ENCODE assay signal across 19 mouse cellular contexts in the genomic region with DNA sequence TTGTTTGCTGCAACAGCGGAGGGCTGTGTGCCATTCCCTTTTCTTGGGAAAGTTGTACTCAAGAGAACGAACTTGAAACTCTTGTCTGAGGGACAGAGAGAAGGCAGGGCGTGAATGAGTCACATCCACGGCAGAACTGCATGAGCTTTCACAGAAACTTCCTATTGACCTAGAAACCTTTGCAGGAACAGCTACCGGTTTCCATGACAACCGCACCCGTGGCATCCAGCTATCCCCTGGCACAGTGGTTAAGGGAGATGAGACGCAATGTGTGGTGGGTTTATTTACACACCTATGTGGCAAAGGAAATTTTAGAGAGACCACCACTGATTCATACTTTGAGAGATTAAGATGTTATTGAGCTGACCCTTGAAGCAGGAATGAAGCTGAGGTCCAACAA.
DNase-seq lines count a peak whose midpoint lies in the region; ATAC-seq and TF ChIP-seq lines count a peak whose summit lies in the region.
"Had no signal": no experiment of that assay in that cellular context is flagged by ENCODE, and none has a peak within 500 bp of the region (broad histone marks: within the 10 kb centered on the region; RNA-seq: fewer than 3 reads in every experiment).

No protein-coding gene starts in this region.

- no peaks in the 10 kb centered on the region for H3K9me3 ChIP-seq in midbrain, embryonic 14.5 days (ENCODE audit: control insufficient read depth, low read length)
- no peaks in the 10 kb centered on the region for H3K9me3 ChIP-seq in midbrain, embryonic 11.5 days (ENCODE audit: control insufficient read depth, low read length)
- H3K9me3 ChIP-seq: embryonic facial prominence, embryonic 12.5 days; forebrain, embryonic 12.5 days; heart, embryonic 10.5 days; hindbrain, embryonic 13.5 days had no signal

- no peak overlapping the region for H3K27ac ChIP-seq in midbrain, embryonic 14.5 days (replicated peaks; ENCODE audit: low read depth, low read length)
- no peak overlapping the region for H3K27ac ChIP-seq in midbrain, embryonic 11.5 days (ENCODE audit: low read depth, low read length)
- H3K27ac ChIP-seq: embryonic facial prominence, embryonic 12.5 days; forebrain, embryonic 12.5 days; heart, embryonic 10.5 days; hindbrain, embryonic 13.5 days had no signal

- H3K9ac ChIP-seq in midbrain, embryonic 14.5 days (replicated peaks; ENCODE audit: low read length), result no peak overlapping the region
- no peak overlapping the region for H3K9ac ChIP-seq in midbrain, embryonic 11.5 days (ENCODE audit: low read length)
- H3K9ac ChIP-seq: embryonic facial prominence, embryonic 12.5 days; forebrain, embryonic 12.5 days; hindbrain, embryonic 13.5 days had no signal

- peaks cover 3% of the 10 kb centered on the region; the same call in 1 of the 2 replicates for H3K4me1 ChIP-seq in midbrain, embryonic 14.5 days (ENCODE audit: control insufficient read depth, insufficient read depth, low read length)
- 0 out of 2 replicates have a peak, but pooled peaks cover 2% of the 10 kb centered on the region for H3K4me1 ChIP-seq in midbrain, embryonic 11.5 days (ENCODE audit: control insufficient read depth, insufficient read depth, low read length)
- H3K4me1 ChIP-seq: embryonic facial prominence, embryonic 12.5 days; heart, embryonic 10.5 days had no signal

- no peaks in the 10 kb centered on the region for H3K27me3 ChIP-seq in midbrain, embryonic 14.5 days (ENCODE audit: control insufficient read depth, insufficient read depth, low read length)
- H3K27me3 ChIP-seq in midbrain, embryonic 11.5 days (ENCODE audit: control insufficient read depth, insufficient read depth, low read length), result no peaks in the 10 kb centered on the region
- H3K27me3 ChIP-seq: embryonic facial prominence, embryonic 12.5 days; forebrain, embryonic 12.5 days; hindbrain, embryonic 13.5 days had no signal

- peak; percentile 57 for DNase-seq in midbrain, embryonic 14.5 days
- no peak for DNase-seq in midbrain, embryonic 11.5 days (ENCODE audit: low spot score, missing footprints)
- peak; percentile 2 to 4 for DNase-seq in right cerebral cortex, adult 2 months (ENCODE audit: low spot score in 2 of 2)
- DNase-seq in right cerebral cortex, postnatal 4 days, result no peak
- DNase-seq in brain, embryonic 14.5 days (ENCODE audit: low read depth), result peak; percentile 32
- no peak for DNase-seq in spleen, adult 18-20 months
- DNase-seq: adrenal gland, postnatal 10 days; cerebellum, adult 11-12 months; cerebellum, adult 9-10 months; cerebellum, postnatal 25 days; gastrocnemius, postnatal 10 days; heart, adult 18-20 months; heart, postnatal 10 days; heart, postnatal 4 days had no signal

- ATAC-seq in midbrain, embryonic 14.5 days (ENCODE audit: low FRiP score, low TSS enrichment), result no peak
- no peak for ATAC-seq in midbrain, embryonic 11.5 days (ENCODE audit: low FRiP score)
- ATAC-seq: forebrain, embryonic 16.5 days had no signal

- H3K36me3 ChIP-seq in midbrain, embryonic 14.5 days (ENCODE audit: control insufficient read depth, insufficient read depth, low read length), result no peaks in the 10 kb centered on the region
- no peaks in the 10 kb centered on the region for H3K36me3 ChIP-seq in midbrain, embryonic 11.5 days (ENCODE audit: control insufficient read depth, insufficient read depth, low read length)
- H3K36me3 ChIP-seq: embryonic facial prominence, embryonic 12.5 days; forebrain, embryonic 12.5 days; heart, embryonic 10.5 days; hindbrain, embryonic 13.5 days had no signal

- no peak for TF ChIP-seq CTCF in brain, embryonic 14.5 days (IDR thresholded peaks at IDR 0.05; ENCODE audit: borderline replicate concordance, extremely low read depth, insufficient read depth, insufficient read length)

- no peak overlapping the region for H3K4me2 ChIP-seq in midbrain, embryonic 14.5 days (ENCODE audit: low read length)
- no peak overlapping the region for H3K4me2 ChIP-seq in midbrain, embryonic 11.5 days
- H3K4me2 ChIP-seq: embryonic facial prominence, embryonic 12.5 days; forebrain, embryonic 12.5 days; hindbrain, embryonic 13.5 days had no signal

- no peak for TF ChIP-seq POLR2A in brain, embryonic 14.5 days (IDR thresholded peaks at IDR 0.05; ENCODE audit: borderline replicate concordance, extremely low read depth, insufficient read depth, insufficient read length, poor library complexity, severe bottlenecking)

- WGBS in midbrain, embryonic 14.5 days, result 58% methylated on average over 8 of the region's 8 CpGs
- WGBS in midbrain, embryonic 11.5 days, result 60% methylated on average over 8 of the region's 8 CpGs

- no peak overlapping the region for H3K4me3 ChIP-seq in midbrain, embryonic 14.5 days (replicated peaks; ENCODE audit: low read depth, low read length)
- no peak overlapping the region for H3K4me3 ChIP-seq in midbrain, embryonic 11.5 days (ENCODE audit: low read depth, low read length)
- H3K4me3 ChIP-seq: embryonic facial prominence, embryonic 12.5 days; forebrain, embryonic 12.5 days; heart, embryonic 10.5 days; hindbrain, embryonic 13.5 days had no signal

Comparison
In these comparisons a context has a peak if more than half of its experiments do, and no peak if none do; other contexts are left out.
1. DNase-seq: peak in midbrain, embryonic 14.5 days (single experiment), right cerebral cortex, adult 2 months (2 of 2) and brain, embryonic 14.5 days (single experiment); none in midbrain, embryonic 11.5 days (single experiment), right cerebral cortex, postnatal 4 days (single experiment) and spleen, adult 18-20 months (0 of 2).